Mouse (Mus musculus) limb, embryonic 14.5 days (tissue): ENCODE data around the gene Pgbd5. TPM values are rescaled to one million over a fixed set of nuclear protein-coding genes. Genes with fewer than 3 reads are reported as not detected.

Experiments used
- ATAC-seq: fragments of 200-750 bp; cut with Nextera tagmentation; 2 replicates; pipeline ENCODE4 v1.8.0; 2017; ENCODE audit warnings: low read depth, moderate number of reproducible peaks, moderate TSS enrichment; ENCODE audit not compliant: low FRiP score
- DNase-seq: peaks from one replicate; pipeline ENCODE4 v3.0.0-alpha.2; 2015; ENCODE audit warnings: low spot score
- H3K27ac ChIP-seq: fragments of 300-500 bp; sonication (generic); replicated peaks from 2 replicates; pipeline ENCODE4 v1.5.1; 2014; ENCODE audit warnings: low read depth, mild to moderate bottlenecking, low read length, moderate library complexity, mixed read lengths
- H3K27me3 ChIP-seq: fragments of 300-500 bp; sonication (generic); 2 replicates; pipeline ENCODE4 v1.6.1; 2014; ENCODE audit warnings: low read length, mixed read lengths; ENCODE audit not compliant: control insufficient read depth, insufficient read depth
- H3K36me3 ChIP-seq: fragments of 300-500 bp; sonication (generic); 2 replicates; pipeline ENCODE4 v1.6.1; 2014; ENCODE audit warnings: mild to moderate bottlenecking, low read length, moderate library complexity, mixed read lengths; ENCODE audit not compliant: control insufficient read depth, insufficient read depth
- H3K4me1 ChIP-seq: fragments of 300-500 bp; sonication (generic); 2 replicates; pipeline ENCODE4 v1.6.1; 2014; ENCODE audit warnings: antibody characterized with exemption, low read length, mixed read lengths; ENCODE audit not compliant: control insufficient read depth, insufficient read depth
- H3K4me2 ChIP-seq: fragments of 300-500 bp; sonication (generic); replicated peaks from 2 replicates; pipeline ENCODE4 v1.6.1; 2014; ENCODE audit warnings: low read depth, mild to moderate bottlenecking, low read length, moderate library complexity; ENCODE audit not compliant: severe bottlenecking
- H3K4me3 ChIP-seq: fragments of 300-500 bp; sonication (generic); replicated peaks from 2 replicates; pipeline ENCODE4 v1.5.1; 2014; ENCODE audit warnings: low read length
- H3K9ac ChIP-seq: fragments of 300-500 bp; sonication (generic); 2 replicates; pipeline ENCODE4 v1.6.1; 2014; ENCODE audit warnings: mild to moderate bottlenecking, low read depth, low read length, moderate library complexity; ENCODE audit not compliant: severe bottlenecking
- H3K9me3 ChIP-seq: fragments of 300-500 bp; sonication (generic); 2 replicates; pipeline ENCODE4 v1.6.1; 2016; ENCODE audit warnings: low read length; ENCODE audit not compliant: control insufficient read depth
- POLR2A ChIP-seq: fragments of 200-500 bp; IDR thresholded peaks from 2 replicates; pipeline ENCODE4 v1.8.0; 2012; ENCODE audit warnings: inconsistent platforms, mild to moderate bottlenecking, moderate library complexity, borderline replicate concordance; ENCODE audit not compliant: insufficient read depth, insufficient read length; ENCODE audit errors: extremely low read depth
- WGBS: fragments of 180-500 bp; shearing (Covaris S2); extraction: QIAGEN DNeasy Blood & Tissue Kit; methylation state at CpG from one replicate; pipeline ENCODE4 v1.1.7; 2014; 5-methylcytosine and 5-hydroxymethylcytosine counted together
- polyA plus RNA-seq, 2 experiments: library from polyadenylated mRNA; depleted of rRNA in 1 of 2; stranded (reverse) in 1 of 2; unstranded in 1 of 2; fragments of >200 nt; fragmentation: Nextera tagmentation in 1 of 2; extraction: Ambion mirVana in 1 of 2; gene quantifications; 2 replicates each; pipeline versions ENCODE4 v1.2.1 to v1.2.3; 2012 to 2014

Pgbd5 gene
- polyA plus RNA-seq, 2 experiments, result 3.9 to 8.0 TPM

- H3K27ac ChIP-seq, result no peak overlapping the region
- H3K9ac ChIP-seq, result no peak overlapping the region
- no peak overlapping the region for H3K4me2 ChIP-seq
- DNase-seq (no peak), ATAC-seq (no peak)
- no peak for TF ChIP-seq POLR2A
- no peaks in the 10 kb centered on the region for H3K36me3 ChIP-seq
- no peaks in the 10 kb centered on the region for H3K9me3 ChIP-seq
- H3K4me3 ChIP-seq, result no peak overlapping the region
- WGBS, result 48% methylated on average over 11 of the region's 12 CpGs
- no peaks in the 10 kb centered on the region for H3K27me3 ChIP-seq
- H3K4me1 ChIP-seq, result no peaks in the 10 kb centered on the region
These were observed 34.8 kb downstream of the Pgbd5 start for GRCm38 (mm10) chr8:124404471-124405260.

DNA sequence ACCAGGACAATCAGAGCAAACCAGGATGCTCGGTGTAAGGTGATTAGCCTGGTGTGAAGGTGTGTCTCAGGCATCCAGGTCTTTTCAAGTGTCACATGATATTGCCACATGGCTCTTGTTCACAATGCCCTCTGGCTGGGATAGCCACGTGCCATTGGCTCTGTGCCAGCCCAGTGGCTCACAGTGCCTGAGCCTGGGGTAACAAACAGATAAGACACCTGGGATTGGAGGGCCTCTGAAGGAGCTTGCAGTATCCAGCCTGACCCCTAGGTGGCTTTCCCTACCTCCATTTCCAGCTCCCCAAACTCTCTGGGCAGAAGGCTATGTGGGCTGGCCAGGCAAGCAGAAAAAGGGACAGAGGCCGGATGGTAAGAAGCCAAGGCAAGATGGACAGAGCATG lies 35.6 kb downstream of the Pgbd5 start:
- no peaks in the 10 kb centered on the region for H3K4me1 ChIP-seq
- WGBS, result 43% methylated on average over 3 of the region's 3 CpGs
- no peak overlapping the region for H3K4me3 ChIP-seq
- H3K9ac ChIP-seq, result no peak overlapping the region
- no peaks in the 10 kb centered on the region for H3K36me3 ChIP-seq
- no peak for TF ChIP-seq POLR2A
- no peaks in the 10 kb centered on the region for H3K27me3 ChIP-seq
- DNase-seq (peak; percentile 10), ATAC-seq (no peak)
- no peaks in the 10 kb centered on the region for H3K9me3 ChIP-seq
- no peak overlapping the region for H3K27ac ChIP-seq
- H3K4me2 ChIP-seq, result no peak overlapping the region

- H3K9ac ChIP-seq, result no peak overlapping the region
- WGBS, result 74% methylated on average over 11 of the region's 11 CpGs
- no peaks in the 10 kb centered on the region for H3K4me1 ChIP-seq
- no peak overlapping the region for H3K27ac ChIP-seq
- TF ChIP-seq POLR2A, result no peak
- ATAC-seq (no peak), DNase-seq (no peak)
- no peaks in the 10 kb centered on the region for H3K36me3 ChIP-seq
- no peak overlapping the region for H3K4me3 ChIP-seq
- no peak overlapping the region for H3K4me2 ChIP-seq
- H3K27me3 ChIP-seq, result no peaks in the 10 kb centered on the region
- H3K9me3 ChIP-seq, result no peaks in the 10 kb centered on the region
These were observed 40.0 kb downstream of the Pgbd5 start for GRCm38 (mm10) chr8:124399403-124399861.

DNA sequence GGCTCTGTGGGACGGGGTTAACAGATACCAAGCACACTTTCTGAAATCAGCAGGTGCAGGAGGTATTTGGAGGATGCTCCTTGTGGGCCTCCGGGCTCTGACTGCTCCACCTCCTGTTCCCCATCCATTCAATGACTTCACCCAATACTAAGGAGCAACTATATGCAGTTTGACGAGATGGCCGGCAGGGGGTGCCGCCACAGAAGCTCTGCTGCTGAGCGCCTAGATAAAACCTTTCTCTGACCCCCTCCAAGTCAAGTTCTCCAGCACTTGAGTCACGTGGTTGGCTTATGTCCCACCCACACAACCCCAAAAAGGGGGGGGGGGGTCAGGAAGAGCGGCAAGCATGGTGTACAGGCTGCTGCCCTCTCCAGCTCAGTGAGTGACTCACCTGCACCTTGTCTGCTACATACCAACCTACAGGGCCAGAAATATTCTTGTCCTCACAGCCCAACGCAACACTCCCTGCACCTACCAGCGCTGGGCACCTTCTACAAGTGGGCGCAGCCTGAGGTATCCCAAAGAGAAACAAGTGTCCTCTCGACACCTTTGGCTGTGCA lies 40.5 kb downstream of the Pgbd5 start:
- Histone ChIP-seq H3K4me3 (no peak overlapping the region), H3K27ac (no peak overlapping the region), H3K4me2 (no peak overlapping the region), H3K27me3 (no peaks in the 10 kb centered on the region), H3K36me3 (no peaks in the 10 kb centered on the region), H3K9me3 (no peaks in the 10 kb centered on the region), H3K4me1 (no peaks in the 10 kb centered on the region), H3K9ac (no peak overlapping the region)
- DNase-seq, result peak; percentile 49
- TF ChIP-seq POLR2A, result no peak
- WGBS, result 30% methylated on average over 12 of the region's 12 CpGs
- no peak for ATAC-seq

- WGBS, result 74% methylated on average over 11 of the region's 11 CpGs
- H3K27me3 ChIP-seq, result no peaks in the 10 kb centered on the region
- H3K27ac ChIP-seq, result no peak overlapping the region
- TF ChIP-seq POLR2A, result no peak
- no peak overlapping the region for H3K4me3 ChIP-seq
- H3K9ac ChIP-seq, result no peak overlapping the region
- no peak for ATAC-seq
- H3K36me3 ChIP-seq, result no peaks in the 10 kb centered on the region
- no peaks in the 10 kb centered on the region for H3K9me3 ChIP-seq
- DNase-seq, result peak; percentile 15
- no peak overlapping the region for H3K4me2 ChIP-seq
- H3K4me1 ChIP-seq, result peaks cover 3% of the 10 kb centered on the region; the same call in 1 of the 2 replicates
These were observed 42.0 kb downstream of the Pgbd5 start for GRCm38 (mm10) chr8:124397321-124398065.
